Mouse (Mus musculus) CH12.LX (cell line): ENCODE data around the gene Fam71b.

Experiments
- CHD1 ChIP-seq: IDR thresholded peaks from 2 replicates; pipeline ENCODE4 v1.6.1; 2012; ENCODE audit warnings: low read depth, low read length, improper control_type of control experiment, inconsistent platforms
- CHD2 ChIP-seq: IDR thresholded peaks from 2 replicates; pipeline ENCODE4 v1.6.1; 2011; ENCODE audit warnings: low read length, improper control_type of control experiment
- CTCF ChIP-seq, 2 experiments: IDR thresholded peaks in 1 of 2; conservative IDR thresholded peaks in 1 of 2; 2 replicates each; pipeline ENCODE4 v1.5.1; 2011 to 2012; ENCODE audit warnings: low read depth in 2 of 2, low read length in 2 of 2, improper control_type of control experiment in 1 of 2, inconsistent platforms in 1 of 2, mild to moderate bottlenecking in 1 of 2, moderate library complexity in 1 of 2
- EP300 ChIP-seq: IDR thresholded peaks from 2 replicates; pipeline ENCODE4 v1.6.1; 2011; ENCODE audit warnings: low read length, improper control_type of control experiment
- GABPA ChIP-seq: IDR thresholded peaks from 2 replicates; pipeline ENCODE4 v1.6.1; 2012; ENCODE audit warnings: low read depth, low read length, improper control_type of control experiment, inconsistent platforms; ENCODE audit not compliant: insufficient replicate concordance
- JUND ChIP-seq: conservative IDR thresholded peaks from 2 replicates; pipeline ENCODE4 v1.6.1; 2011; ENCODE audit warnings: low read depth, low read length, improper control_type of control experiment
- MAFK ChIP-seq: IDR thresholded peaks from 2 replicates; pipeline ENCODE4 v1.6.1; 2011; ENCODE audit warnings: low read length, improper control_type of control experiment; ENCODE audit not compliant: insufficient replicate concordance
- MAX ChIP-seq: IDR thresholded peaks from 2 replicates; pipeline ENCODE4 v1.6.1; 2011; ENCODE audit warnings: low read length, improper control_type of control experiment
- SIN3A ChIP-seq: IDR thresholded peaks from 2 replicates; pipeline ENCODE4 v1.6.1; 2012; ENCODE audit warnings: low read length, improper control_type of control experiment, inconsistent platforms
- UBTF ChIP-seq: IDR thresholded peaks from 2 replicates; pipeline ENCODE4 v1.6.1; 2012; ENCODE audit warnings: low read depth, mild to moderate bottlenecking, inconsistent platforms, low read length, improper control_type of control experiment, moderate library complexity
- USF1 ChIP-seq: IDR thresholded peaks from 2 replicates; pipeline ENCODE4 v1.6.1; 2014; ENCODE audit warnings: low read depth, mild to moderate bottlenecking, inconsistent platforms, low read length, improper control_type of control experiment
- ZMIZ1 ChIP-seq: IDR thresholded peaks from 2 replicates; pipeline ENCODE4 v1.6.1; 2012; ENCODE audit warnings: low read depth, mild to moderate bottlenecking, inconsistent platforms, low read length, improper control_type of control experiment

DNA sequence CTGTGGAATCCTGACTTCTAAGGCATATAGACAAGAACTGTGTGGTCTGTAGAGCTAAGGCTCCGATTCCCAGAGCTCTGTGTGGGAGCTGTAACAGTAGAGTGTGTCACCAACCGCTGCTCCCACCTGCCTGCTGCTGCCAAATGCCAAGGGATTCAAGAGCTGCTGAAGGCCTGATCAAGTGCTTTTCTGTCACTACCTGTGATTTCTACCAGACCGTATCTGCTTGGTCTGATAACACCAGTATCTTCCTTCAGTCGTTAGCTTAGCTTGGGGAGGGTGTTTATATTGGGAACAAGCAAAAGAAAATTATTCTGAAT is 461 bp downstream of the Fam71b start:
- no peak for TF ChIP-seq CTCF (conservative IDR thresholded peaks at IDR 0.05 in 1 of 2, IDR thresholded peaks at IDR 0.05 in 1 of 2; ENCODE audit: low read depth in 2 of 2, low read length in 2 of 2)
- no peak for TF ChIP-seq CHD1
- no peak for TF ChIP-seq SIN3A
- no peak for TF ChIP-seq ZMIZ1
- TF ChIP-seq GABPA = no peak
- TF ChIP-seq CHD2 = no peak
- no peak for TF ChIP-seq UBTF
- no peak for TF ChIP-seq MAX
- no peak for TF ChIP-seq MAFK
- no peak for TF ChIP-seq JUND
- no peak for TF ChIP-seq USF1
- no peak for TF ChIP-seq EP300
